Mouse (Mus musculus) inflammation-experienced regulatory T-cells, adult 6 months (primary cell): Measurements from ENCODE around the gene Mllt11. TPM values are rescaled to one million over a fixed set of nuclear protein-coding genes. Genes with fewer than 3 reads are reported as not detected.
A peak's percentile ranks its signal among the peaks of the same experiment; 100 is the strongest.

Source experiments
- ATAC-seq: one replicate; pipeline ENCODE4 v1.8.0; 2017
- polyA plus RNA-seq, 3 experiments: library from polyadenylated mRNA; unstranded; fragments of 100-300 nt; shearing (Covaris generic); gene quantifications; one replicate each; pipeline ENCODE4 v1.2.1; 2017

Gene Mllt11
- 10 to 100 TPM; 17.5 to 21.6 (median 18.8) TPM for polyA plus RNA-seq

DNA sequence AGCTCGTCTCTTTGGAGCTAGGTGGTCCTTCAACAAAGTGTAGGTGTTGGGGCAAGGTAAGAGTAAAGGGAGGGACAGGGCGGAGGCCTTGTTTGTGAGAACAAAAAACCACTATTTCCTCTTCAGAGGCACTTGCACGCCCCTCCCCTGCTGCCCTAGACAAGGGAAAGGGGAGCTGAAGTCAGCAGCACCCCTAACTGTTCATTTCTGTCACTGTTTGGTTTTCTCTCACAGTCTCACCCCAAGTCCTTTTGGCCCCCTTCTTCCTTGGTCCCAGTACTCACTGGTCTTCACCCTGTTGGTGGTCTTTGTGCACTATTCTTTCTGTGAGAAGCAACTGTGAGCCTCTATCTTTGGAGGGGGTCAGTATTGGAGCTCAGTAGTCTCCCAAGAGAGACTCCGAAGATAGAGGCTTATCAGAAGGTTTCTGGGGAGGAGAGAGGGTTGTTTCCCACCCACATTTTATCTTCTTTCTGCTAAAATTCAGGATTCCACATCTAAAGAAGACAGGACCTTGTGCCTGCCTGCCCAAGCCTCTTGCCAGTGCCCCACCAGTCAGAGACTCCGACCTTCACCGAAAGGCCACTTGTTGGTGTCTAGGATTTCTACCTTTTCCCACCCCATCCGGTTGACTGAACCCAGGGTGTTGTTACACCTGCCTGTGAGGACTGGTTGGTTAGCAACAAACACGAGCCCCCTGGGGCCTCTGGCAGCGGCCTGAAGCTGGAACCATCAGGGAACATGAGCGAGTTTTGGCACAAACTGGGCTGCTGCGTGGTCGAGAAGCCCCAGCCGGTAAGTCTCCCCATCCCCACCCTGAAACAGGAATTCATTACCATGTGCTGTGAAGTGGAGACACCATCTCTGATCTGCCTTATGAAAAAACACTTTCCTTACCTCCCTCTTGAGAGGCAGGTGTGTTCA is at the start of gene Mllt11:
Mllt11 (minus strand) TSS at position 874 of the 924 bp plus-strand sequence.
- peak; percentile 30 for ATAC-seq

DNA sequence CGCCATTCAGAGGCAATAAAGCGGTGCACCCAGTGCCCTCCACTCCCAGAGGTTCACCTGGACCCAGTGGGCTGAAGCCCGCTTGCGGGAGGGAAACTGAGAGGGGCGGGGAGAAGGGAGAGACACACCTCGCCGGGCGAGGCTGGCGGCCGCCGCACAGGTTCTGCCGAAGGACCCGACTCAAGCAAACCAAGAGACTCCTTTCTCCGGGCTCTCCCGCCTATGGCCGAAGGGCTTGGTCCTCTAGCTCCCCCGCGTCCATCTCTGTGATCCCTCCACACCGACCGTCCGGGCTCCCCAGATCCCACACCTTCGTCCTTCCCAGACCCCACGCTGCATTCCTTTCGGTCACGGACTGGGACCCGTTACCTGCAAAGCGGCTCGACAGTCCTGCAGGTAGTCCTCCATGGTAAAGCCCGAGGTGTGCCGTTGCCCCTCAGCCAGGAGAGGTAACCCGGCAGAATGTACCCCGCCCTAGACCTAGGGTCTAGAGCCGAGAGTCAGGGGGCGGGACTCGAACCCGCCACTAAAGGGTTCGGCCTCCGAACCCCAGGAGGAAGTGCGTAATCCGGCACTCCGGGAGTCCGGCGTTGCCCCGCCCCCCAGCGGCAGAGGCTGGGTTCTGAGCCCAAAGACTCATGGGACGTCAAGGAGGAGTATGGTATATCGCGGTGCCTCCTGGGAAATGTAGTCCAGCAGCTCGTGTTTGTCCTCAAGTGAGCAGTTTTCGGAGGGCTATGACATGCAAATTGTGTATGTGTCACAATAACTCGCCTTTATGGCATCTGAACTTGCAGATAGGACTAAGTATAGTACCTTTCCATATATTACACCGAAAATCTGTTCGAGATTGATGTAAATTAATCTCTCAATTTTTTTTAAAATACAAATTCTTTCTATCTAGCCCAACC is 49.5 kb upstream of the Mllt11 start, which contains the start of the genes Mindy1 and Prune1:
Mindy1 (plus strand) TSS at position 130 of the 911 bp plus-strand sequence.
Prune1 (minus strand) TSS at position 861 of the 911 bp plus-strand sequence.
- ATAC-seq, result peak; percentile 93

DNA sequence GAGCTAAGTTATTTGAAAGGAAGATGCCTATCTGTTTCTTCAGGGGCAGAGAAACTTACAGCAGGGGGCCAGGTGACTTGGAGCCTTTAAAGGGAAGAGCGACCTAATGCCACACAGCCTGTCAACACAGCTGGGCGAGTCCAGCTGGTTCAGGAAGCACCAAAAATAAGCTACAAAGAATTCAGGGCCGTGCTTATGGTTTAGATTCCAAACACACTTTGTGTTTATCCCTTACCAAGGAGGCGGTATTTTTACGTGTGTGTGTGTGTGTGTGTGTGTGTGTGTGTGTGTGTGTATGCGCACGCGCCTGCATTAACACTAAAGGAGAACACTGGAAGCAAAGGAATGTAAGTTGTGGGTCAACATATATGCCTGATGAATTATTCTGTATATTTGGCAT is 48.8 kb upstream of the Mllt11 start:
- ATAC-seq, result no peak

DNA sequence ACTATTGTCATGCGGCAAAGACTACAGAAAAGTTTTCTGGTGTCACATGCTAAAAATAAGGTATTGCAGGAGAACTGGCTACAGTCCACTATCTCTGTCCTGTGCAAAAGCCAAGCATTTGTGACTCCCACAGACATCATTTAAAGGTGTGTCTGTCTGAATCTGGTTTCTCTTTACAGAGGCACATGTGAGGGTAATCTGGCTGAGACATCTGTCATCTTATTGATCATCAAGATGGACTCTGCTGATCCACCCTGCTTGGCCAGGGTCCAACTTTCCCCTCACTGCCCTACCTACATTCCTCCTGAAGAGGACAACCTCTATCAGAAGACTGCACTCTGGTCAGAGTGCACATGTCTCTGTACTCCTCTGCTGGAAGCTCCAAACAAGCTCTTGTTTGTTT is 45.2 kb upstream of the Mllt11 start:
- ATAC-seq, result no peak

DNA sequence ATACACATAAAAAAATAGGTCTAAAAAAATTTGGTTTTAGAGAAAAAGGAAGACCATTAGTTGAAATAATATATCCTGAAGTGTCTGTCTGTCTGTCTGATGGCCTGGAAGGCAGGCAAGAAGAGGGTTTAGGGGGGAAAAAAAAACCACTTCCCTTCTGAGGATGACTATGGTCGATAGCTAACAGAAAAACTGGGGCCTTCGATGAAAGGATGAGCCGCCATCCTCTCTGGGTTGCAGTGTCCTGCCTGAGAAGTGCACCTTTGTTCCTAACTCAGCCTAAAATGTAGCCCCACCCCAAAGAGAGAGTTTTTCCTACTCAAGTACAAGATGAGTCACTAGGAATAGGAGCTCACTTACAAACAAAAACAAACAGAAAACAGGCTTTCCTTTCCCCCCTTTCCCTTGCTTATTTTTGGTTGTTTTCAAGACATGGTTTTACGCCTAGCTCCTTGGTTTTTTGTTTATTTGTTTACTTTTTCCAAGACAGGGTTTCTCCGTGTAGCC is 44.5 kb upstream of the Mllt11 start:
- ATAC-seq, result no peak

DNA sequence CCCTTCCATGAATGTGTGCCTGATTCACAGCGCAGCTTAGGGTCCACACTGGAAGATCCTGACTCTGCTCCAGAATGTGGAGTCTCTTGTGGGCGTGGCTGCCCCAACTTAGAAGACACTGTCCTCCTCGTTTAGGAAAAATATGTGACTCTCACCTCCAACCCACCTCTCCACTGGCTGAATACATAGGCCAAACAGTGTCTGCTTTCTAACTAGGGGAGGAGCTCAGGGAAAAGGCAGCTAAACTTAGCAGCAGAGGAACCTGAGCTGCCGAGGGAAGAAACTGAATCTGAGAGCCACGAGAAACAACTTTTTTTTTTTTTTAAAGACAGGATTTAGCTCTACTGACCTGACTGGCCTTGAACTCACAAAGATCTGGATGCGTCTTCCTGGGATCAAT is 43.2 kb upstream of the Mllt11 start:
- no peak for ATAC-seq

DNA sequence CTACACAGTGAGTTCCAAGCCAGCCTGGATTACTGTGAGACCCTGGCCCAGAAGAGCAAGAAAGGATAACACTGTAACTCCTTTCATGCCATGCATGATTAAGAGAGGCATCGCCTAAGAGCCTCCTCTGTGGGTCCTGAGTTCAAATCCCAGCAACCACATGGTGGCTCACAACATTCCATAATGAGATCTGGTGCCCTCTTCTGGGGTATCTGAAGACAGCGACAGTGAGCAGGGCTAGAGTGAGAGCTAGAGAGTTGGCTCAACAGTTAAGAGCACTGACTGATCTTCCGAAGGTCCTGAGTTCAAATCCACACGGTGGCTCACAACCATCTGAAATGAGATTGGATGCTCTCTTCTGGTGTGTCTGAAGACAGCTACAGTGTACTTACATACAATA is 42.5 kb upstream of the Mllt11 start:
- ATAC-seq, result no peak

DNA sequence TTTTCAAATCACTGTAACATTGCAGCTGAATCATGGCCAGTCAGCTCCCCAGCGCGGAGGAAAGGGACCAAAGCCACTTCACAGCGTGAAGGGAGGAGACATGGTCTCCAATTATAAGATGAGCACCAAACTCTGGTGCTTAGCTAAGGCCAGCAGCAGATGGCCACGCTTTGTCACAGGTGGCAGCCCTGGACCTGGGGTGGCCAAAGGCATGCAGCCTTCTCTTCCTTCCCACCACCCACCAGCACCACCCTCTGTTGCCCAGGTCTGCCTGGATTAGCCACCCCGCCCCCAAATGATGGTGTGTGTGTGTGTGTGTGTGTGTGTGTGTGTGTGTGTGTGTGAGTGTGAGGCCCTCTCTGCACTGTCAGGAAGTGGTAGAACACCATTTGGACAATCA is 41.5 kb upstream of the Mllt11 start:
- no peak for ATAC-seq

DNA sequence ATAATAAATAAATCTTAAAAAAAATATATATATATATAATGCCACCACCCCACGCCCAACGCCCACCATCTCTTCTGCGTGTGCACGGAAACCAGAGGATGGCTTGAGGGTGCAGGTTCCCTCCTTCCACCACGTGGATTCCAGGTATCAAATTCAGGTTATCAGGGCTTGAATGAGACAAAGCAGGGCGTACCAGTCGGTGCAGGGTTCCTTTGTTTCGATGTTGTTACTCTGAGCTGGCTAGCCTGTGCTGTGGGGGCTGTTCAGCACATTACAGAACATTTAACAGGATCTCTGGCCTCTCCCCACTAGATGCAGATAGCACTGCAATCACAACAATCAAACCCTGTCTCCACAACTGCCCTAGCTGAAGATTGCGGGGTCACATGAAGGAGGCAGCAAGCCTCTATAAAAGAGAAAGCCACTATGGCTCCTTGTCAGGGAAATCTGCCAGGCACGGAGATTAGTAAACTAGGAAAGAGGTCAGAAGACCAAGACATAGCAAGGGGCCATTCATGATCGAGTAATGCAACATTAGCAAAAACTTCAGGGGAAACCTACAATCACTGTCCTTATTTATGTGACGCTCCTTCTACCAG is 38.9 kb upstream of the Mllt11 start:
- ATAC-seq, result no peak

DNA sequence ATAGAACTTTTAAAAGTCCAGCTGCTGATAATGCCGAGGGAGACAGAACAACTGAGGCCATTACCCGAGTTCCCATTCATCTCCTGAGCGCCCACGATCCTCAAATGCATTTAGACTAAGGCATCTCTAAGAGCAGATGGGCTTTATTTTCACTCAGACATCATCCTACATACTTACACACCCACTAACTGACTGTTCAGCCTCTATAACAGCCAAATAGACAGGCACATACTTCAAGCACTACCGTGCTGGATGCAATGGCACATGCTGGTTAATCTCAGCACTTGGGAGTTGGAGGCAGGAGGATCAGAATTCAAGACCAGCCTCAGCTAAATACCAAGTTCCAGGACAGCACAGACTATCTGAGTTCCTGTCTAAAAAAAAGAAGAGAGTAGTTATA is 37.8 kb upstream of the Mllt11 start:
- ATAC-seq, result no peak

DNA sequence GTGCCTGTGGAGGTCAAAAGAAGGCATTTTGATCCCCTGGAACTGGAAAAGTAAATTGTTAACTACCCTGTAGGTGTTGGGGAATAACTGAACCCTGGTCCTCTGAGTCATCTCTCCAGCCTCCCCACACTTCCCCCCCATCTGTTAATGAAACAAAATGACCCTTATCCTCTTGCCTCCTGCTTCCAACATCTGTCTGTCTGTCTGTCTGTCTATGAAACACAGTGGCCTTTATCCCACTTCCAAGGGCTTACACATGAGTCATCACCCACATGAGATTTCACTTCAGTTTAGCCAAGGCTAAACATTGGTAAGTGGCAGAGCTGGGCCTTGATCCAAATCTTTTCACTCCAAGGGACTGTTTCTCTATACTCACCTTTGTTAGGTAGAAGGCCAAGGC is 35.9 kb upstream of the Mllt11 start:
- ATAC-seq, result no peak

DNA sequence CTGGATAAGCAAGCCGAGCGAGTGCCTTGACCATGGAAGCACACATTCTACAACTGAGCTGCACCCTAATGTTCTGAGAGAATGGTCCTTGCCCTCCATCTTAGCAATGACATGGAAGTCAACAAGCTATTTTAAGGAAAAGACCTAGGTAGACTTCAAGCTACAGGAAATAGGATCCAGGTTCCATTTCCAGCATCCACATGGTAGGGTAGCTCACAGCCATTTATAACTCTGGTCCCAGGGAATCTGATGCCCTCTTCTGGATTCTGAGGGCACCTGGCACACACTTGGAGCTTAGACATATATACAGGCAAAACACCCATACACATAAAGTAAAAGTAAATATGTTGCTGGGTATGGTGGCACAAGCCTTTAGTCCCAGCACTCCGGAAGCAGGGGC is 34.1 kb upstream of the Mllt11 start:
- ATAC-seq, result no peak

DNA sequence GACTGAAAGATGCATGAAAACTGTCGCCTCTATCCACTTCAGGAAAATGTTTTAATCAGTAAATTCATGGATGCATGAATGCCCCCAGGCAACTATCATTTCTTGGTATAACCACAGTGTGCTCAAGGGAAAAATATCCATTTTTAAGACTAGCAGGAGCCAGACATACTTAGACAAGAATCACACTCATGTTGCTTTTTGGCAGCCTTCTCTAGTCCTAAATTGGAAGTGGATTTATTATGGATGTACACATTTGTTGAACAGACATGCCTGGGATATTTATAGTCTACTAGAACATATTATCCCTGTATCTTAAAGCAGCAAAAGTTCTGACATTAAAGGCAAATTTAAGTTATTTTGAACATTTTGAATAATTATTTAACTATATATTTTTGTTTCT is 32.8 kb upstream of the Mllt11 start:
- no peak for ATAC-seq

DNA sequence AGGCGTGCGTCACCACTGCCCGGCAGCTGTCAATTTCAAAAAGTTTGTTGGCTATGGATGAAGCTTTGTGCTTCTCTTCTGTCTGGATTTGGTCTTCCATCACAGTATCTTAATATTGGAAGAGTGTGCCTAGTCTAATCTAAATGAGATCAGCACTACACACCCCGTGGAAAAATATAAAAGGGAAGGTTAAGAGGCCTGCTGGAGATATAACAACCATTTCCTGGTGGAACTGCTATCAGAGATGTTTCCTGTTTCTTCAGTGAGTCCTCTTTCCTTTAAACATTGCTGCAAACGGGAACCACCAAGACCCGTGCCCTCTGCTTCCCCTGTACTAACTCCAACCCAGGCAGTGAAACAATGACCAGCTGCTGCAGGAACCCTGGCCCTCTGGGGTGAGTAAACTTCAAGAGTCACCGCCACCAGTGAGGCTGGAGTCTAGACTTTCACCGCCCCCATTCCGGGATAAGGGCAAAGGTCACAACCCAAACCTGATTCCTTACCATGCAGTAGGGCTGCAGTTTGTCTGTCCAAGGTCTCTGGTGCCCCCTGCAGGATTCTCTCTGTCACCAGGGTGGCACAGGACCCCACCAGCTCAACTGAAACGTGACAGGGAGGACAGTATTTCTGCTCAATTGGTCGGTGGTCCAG is 31.2 kb upstream of the Mllt11 start:
- ATAC-seq, result peak; percentile 78

DNA sequence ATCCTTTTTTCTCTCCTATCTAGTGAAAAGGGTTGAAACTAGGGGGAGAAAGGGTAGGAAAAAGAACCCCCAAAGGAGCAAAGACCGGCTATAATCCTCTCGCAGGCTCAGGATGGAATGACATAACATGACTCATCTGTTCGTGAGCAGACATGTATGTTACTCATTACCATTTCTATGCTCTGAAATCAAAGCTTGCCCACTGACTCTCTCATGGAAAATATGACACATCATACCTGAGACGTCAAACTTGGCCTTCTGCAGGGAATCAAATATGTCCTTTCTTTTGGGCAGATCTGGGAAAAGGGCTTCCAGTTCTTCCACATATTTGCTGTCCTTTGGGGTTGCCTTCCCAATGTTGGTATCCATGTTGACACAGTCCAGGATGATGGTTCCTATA is 30.0 kb upstream of the Mllt11 start:
- ATAC-seq, result no peak

DNA sequence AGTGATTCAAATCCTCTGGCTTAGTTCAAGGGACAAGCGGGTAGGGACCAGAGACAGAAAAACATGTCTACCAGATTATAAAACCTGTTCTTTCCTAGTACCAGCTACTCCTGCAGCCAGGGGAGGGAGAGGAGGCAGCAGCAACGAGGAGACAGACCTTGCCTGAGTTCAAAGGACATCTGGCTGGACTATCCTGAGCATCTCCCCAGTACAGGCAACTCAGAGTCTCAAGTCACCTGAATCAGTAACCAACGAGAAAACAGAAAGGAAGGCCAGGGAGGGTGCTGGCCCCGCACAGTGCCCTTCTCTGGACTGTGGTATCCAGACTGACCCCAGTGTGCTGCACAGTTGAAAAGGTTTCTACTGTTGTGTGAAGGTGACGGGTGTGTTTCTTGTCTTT is 25.0 kb upstream of the Mllt11 start:
- ATAC-seq, result no peak

DNA sequence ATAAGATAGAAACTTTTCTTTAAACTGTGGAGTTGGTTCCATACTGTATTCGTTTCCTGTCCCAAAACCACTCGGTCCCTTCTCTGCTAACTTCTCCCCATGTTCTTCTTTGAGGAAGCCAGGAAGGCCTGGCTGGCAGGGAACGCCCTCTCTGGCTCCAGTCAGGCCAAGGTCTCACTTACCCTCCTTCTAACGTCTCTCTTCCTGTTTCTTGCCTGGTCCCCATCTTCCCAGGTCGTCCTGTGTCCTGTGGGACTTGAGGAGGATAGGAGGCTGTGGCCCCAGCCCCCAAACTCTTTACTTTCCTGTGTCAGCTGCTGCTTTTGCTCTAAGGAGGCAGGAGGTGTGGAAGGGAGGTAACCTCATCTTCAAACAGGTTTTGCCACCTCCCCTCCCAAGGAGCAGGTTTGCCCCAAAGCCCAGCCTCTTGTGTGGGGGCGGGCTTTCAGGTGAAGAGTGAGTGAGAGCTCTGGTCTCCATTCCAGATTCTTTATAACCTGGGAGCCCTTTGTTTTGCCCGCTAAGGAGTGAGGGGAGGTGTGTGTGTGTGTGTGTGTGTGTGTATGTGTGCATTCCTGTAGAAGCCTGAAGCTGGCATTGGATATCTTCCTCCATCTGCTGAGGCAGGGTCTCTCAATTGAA is 18.9 kb upstream of the Mllt11 start, which contains the start of gene Bnipl:
Bnipl (minus strand) TSS at position 411 of the 642 bp plus-strand sequence.
- ATAC-seq, result no peak

DNA sequence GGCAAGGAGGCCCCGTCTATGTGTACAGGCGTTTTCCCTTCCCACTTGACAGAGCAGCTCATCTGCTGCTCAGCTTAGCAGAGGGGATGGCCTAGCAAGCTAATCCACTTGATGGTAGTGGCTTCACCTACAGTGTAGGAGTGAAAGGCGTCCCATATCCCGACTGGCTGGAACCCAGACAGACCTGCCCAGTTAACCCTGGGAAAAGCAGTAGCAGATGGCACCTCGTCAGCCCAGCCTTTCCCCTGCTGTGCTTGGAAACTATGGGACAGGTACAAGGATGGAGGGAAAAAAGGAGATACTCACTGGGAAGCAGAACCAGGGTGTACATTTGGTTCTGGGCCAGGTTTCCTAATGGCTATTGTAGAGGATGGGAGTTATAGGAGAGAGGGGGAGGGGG is 18.4 kb upstream of the Mllt11 start:
- ATAC-seq, result no peak

DNA sequence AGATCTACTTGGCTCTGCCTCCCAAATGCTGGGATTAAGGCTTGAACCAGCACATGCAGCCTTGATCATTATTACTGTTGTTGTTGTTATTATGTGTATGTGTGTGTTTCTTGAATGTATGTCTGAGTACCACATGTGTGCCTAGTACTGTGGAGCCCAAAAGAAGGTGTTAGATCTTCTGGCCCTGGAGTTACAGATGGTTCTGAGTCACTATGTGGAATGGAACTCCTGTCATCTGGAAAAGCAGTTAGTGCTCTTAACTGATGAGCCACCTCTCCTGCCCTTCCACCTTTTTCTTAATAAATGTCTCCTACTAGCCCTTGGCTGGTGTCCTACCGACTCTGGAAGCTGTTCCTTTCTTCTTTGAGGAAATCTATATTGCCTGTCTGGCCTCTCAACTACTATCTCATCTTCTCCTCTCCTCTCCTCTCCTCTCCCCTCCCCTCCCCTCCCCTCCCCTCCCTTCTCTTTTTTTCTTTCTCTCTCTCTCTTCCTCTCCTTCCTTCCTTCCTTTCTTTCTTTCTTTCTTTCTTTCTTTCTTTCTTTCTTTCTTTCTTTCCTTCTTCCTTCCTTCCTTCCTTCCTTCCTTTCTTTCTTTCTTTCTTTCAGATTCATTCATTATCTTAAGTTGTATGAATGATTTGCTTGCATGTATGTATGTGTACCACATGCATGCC is 15.8 kb upstream of the Mllt11 start:
- ATAC-seq, result no peak

DNA sequence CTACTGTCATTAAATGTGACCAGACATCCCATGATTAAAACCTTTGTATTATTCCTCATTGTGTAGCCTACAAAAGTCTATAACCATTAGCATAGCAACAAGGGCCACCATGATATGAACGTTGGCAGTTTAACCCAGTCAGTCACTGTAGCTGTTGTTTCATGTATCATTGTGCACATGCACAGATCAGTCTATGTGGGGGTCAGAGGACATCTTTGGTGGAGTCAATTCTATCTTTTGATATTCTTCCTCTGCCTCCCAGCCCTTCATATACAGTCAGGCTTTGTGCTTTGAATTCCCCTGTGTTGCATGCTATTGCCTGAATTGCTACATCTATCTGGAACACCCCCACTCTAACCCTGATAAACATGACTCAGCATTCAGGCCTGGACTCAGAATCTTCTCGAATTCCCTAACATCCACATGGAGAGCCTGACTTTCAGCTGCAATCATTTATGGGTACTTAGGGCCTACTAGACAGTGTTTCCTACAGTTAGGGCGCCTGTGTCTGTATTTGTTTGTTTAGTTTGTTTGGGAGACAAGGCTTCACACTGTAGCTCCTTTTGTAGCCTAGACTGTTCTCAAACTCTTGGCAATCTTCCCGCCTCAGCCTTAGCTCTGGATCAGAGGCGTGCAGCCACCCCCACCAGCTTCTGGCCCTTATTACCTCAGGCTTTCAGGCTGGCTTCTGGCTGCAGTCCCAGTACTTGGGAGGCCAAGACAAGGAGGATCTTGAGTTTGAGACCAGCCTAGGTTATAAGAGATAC is 14.7 kb upstream of the Mllt11 start:
- no peak for ATAC-seq
